Mouse (Mus musculus) erythroblast, embryonic 14.5 days (primary cell): ENCODE measurements around the gene Ephb6. TPM values are rescaled to one million over a fixed set of nuclear protein-coding genes. Genes with fewer than 3 reads are reported as not detected.
"Not testable (repeated sequence)": the region's sequence is repeated elsewhere in the genome, so short reads cannot be mapped to it uniquely, and the experiment has no call there.

Experiments used
- H3K27me3 ChIP-seq: 2 replicates; pipeline ENCODE4 v1.6.1; 2012; ENCODE audit warnings: inconsistent platforms; ENCODE audit not compliant: control insufficient read depth
- H3K36me3 ChIP-seq: 2 replicates; pipeline ENCODE4 v1.6.1; 2012; ENCODE audit warnings: mild to moderate bottlenecking, inconsistent platforms; ENCODE audit not compliant: control insufficient read depth
- H3K4me1 ChIP-seq: 2 replicates; pipeline ENCODE4 v1.6.1; 2012; ENCODE audit warnings: inconsistent platforms; ENCODE audit not compliant: control insufficient read depth
- H3K4me3 ChIP-seq: replicated peaks from 2 replicates; pipeline ENCODE3; 2012; ENCODE audit warnings: moderate library complexity, mild to moderate bottlenecking, inconsistent platforms
- H3K9me3 ChIP-seq: 2 replicates; pipeline ENCODE4 v1.6.1; 2012; ENCODE audit warnings: low read length, inconsistent platforms, mixed read lengths; ENCODE audit not compliant: control insufficient read depth
- GATA1 ChIP-seq: IDR thresholded peaks from 2 replicates; pipeline ENCODE4 v1.6.1; 2012; ENCODE audit warnings: low read length, inconsistent platforms, mixed read lengths
- TAL1 ChIP-seq: IDR thresholded peaks from 3 replicates; pipeline ENCODE4 v1.6.1; 2012; ENCODE audit warnings: low read length, inconsistent platforms, mixed read lengths
- polyA plus RNA-seq: library from polyadenylated mRNA; stranded (reverse); fragments of >175 nt; gene quantifications from 2 replicates; pipeline ENCODE4 v1.2.3, GENCODE M21; 2012

Ephb6 gene
- 0.10 TPM in 1 of 2 replicates, not detected in the other for polyA plus RNA-seq

DNA sequence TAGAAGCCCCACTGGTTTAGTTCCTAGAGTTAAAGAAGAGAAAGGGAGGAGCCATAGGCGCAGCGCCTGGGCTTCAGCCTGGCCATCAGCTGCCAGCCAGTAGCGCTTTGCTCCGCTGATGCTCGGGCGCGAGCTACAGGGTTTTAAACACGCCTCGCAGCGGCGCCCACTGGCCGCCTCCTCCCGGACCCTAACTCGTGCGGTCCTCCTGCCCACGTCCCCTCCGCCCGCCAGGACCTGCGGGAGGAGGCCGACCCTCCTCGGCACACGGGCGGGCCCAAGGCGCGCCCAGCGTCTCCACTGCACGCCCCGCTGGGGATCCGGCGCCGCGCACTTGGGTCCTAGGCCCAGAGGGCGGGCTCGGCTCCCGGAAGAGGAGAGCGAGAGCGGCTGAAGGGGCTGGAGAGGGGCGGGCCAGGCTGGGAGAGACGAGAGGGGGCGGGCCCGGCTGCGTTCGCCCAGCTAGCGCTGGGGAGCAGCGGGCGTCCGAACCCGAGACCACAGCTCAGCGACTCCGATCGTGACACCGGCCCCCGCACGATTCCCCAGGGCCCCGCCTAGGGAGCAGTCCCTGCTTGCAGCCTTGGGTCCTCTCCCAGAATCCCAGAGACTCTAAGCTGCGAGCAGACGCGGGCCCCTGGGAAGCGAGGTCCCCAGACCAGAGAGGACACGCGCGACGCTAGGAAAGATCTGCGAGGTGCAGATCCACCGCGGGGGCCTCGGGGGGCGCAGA, at the start of gene Ephb6:
Gene Ephb6, plus strand, starts transcription at position 422 of the 733 bp plus-strand sequence.
- Histone ChIP-seq H3K4me3 (peak within 1 kb of the TSS; percentile 60), H3K36me3 (no peaks in the 10 kb centered on the region), H3K27me3 (peaks cover 24% of the 10 kb centered on the region), H3K4me1 (peaks cover 13% of the 10 kb centered on the region), H3K9me3 (no peaks in the 10 kb centered on the region)
- no peak for TF ChIP-seq GATA1

GRCm38 (mm10) chr6:41556389-41556788, 48.9 kb upstream of the Ephb6 start:
- H3K4me3 ChIP-seq = no peak overlapping the region
- TF ChIP-seq TAL1 (no peak), GATA1 (no peak)
- no peaks in the 10 kb centered on the region for H3K9me3 ChIP-seq
- H3K36me3 ChIP-seq = no peaks in the 10 kb centered on the region
- H3K27me3 ChIP-seq = no peaks in the 10 kb centered on the region
- peaks cover 8% of the 10 kb centered on the region for H3K4me1 ChIP-seq

- no peak for TF ChIP-seq GATA1
- TF ChIP-seq TAL1 = no peak
- no peak overlapping the region for H3K4me3 ChIP-seq
- H3K27me3 ChIP-seq = no peaks in the 10 kb centered on the region
- peaks cover 8% of the 10 kb centered on the region for H3K4me1 ChIP-seq
- no peaks in the 10 kb centered on the region for H3K36me3 ChIP-seq
- H3K9me3 ChIP-seq = no peaks in the 10 kb centered on the region
These were observed 47.8 kb upstream of the Ephb6 start for GRCm38 (mm10) chr6:41557468-41557867.

DNA sequence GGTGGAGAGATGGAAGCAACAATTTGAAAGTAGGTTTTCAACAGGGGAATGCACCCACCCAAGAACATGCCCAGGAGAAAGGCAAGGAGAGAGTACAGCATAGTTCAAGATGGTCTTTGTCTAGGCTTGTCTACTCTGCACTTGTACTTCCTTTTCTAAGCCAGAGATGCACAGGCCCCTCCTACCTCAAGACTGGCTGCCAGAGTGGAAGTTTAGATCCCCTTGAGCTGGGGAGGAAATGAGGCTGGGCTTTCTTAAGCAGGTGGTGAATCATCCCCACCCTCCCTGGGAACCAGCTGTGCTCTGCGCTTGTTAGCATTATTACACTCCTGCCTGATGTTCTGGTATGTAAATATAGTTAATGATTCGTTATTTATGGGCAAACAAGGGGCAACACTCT, 47.0 kb upstream of the Ephb6 start:
- TF ChIP-seq TAL1 (no peak), GATA1 (no peak)
- H3K36me3 ChIP-seq = no peaks in the 10 kb centered on the region
- H3K27me3 ChIP-seq = no peaks in the 10 kb centered on the region
- H3K4me1 ChIP-seq = peaks cover 8% of the 10 kb centered on the region
- no peaks in the 10 kb centered on the region for H3K9me3 ChIP-seq
- H3K4me3 ChIP-seq = no peak overlapping the region

DNA sequence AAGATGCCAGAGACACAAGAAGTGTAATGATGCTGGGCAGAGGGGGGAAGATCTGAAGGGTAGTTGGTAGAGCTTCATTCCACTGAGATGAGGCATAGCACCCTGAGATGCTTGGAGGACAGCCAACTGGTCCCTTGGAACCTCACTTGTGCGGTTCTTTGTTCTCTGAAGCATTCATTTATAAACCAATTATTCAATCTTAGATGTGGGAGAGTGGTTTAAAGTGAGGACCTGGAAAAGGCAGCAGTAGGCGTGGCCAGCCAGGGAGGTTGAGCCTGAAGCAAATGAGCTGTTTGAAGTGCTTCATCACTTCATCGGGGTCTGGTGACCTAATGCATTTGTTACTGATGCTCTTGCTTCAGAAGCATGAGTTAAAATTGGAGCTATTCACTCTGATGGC, 46.0 kb upstream of the Ephb6 start:
- H3K9me3 ChIP-seq = no peaks in the 10 kb centered on the region
- peaks cover 8% of the 10 kb centered on the region for H3K4me1 ChIP-seq
- H3K36me3 ChIP-seq = no peaks in the 10 kb centered on the region
- no peak overlapping the region for H3K4me3 ChIP-seq
- TF ChIP-seq TAL1 (no peak), GATA1 (no peak)
- no peaks in the 10 kb centered on the region for H3K27me3 ChIP-seq

DNA sequence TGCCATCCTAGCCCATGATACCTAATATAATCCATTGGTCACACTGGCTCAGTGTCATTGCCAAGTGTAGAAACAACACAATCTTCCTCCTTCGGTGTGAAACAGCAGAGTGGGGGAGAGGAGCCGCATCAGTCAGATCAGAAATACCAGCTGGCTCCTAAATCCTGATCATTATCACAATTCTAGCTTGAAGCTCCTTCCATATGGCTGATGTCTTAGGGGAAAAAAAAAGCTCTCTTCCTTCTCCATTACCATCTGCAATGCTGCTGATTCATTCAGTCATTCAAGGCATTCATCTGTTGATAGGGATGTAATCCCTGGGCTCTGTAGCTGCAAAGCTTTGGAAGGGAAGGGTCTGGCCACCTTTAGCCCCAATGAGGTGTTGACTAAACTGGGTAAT, 45.0 kb upstream of the Ephb6 start:
- H3K9me3 ChIP-seq = no peaks in the 10 kb centered on the region
- H3K4me1 ChIP-seq = peaks cover 8% of the 10 kb centered on the region
- no peaks in the 10 kb centered on the region for H3K36me3 ChIP-seq
- no peak overlapping the region for H3K4me3 ChIP-seq
- no peaks in the 10 kb centered on the region for H3K27me3 ChIP-seq
- TF ChIP-seq GATA1 (no peak), TAL1 (no peak)

DNA sequence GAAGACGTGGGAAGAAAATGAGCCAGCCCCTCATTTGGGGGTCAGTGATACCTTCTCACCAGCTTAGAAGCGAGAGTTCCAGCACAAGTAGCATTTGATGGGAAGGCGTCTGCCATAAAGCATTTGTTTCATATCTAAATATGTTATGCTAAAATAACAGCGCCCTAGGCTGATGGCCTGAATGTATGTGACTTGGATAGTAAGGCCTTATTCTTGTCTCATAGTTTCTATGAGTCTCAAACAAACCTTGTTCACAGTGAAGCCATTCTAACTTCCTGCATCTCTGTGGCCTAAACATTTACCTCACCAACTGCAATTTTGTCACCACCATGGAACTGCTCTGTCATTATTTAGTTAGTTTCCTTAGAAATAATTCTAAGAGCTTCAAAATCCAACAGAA, 42.7 kb upstream of the Ephb6 start:
- Histone ChIP-seq H3K4me3 (no peak overlapping the region), H3K9me3 (no peaks in the 10 kb centered on the region), H3K36me3 (no peaks in the 10 kb centered on the region), H3K4me1 (peaks cover 5% of the 10 kb centered on the region), H3K27me3 (no peaks in the 10 kb centered on the region)
- TF ChIP-seq TAL1 (no peak), GATA1 (no peak)

DNA sequence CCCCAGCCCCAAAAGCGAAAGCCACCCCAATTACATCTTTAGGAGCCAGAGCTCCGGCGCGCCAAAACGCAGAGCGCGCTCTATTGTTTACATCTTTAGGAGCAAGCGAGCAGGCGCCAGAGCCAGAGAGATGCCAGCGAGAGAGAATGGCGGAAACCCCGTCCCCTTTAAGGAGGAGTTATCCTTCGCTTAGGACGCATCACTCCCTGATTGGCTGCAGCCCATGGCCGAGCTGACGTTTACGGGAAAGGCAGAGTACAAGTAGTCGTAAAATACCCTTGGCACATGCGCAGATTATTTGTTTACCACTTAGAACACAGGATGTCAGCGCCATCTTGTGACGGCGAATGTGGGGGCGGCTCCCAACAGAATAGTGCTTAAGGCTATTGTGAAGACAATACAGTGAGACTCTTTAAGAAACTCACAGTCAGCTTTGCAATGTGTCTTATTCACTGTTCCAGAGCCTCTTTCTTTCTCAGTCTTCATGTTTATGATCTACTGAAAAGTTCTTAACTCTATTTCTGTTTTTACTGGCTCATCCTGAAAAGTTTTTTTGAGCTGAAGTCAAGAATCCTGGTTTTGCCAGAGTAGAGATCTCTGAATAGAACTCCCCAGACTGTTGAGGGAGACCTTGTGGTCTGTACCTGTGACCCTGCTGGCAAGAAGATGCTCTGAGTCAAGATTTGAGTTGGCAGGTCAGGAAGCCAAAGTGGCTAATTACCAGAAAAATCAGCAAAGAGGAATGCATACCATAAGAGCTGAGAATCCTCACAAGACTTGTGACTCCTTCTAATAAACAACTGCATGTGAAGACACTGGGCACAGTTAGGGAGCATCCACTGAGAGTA, 42.0 kb upstream of the Ephb6 start:
- not testable (repeated sequence) for H3K4me3 ChIP-seq, H3K36me3 ChIP-seq, H3K4me1 ChIP-seq, H3K27me3 ChIP-seq, H3K9me3 ChIP-seq

- Histone ChIP-seq H3K36me3 (no peaks in the 10 kb centered on the region), H3K9me3 (no peaks in the 10 kb centered on the region), H3K4me3 (no peak overlapping the region), H3K27me3 (no peaks in the 10 kb centered on the region), H3K4me1 (no peaks in the 10 kb centered on the region)
- TF ChIP-seq TAL1 (no peak), GATA1 (no peak)
These were observed 40.0 kb upstream of the Ephb6 start for GRCm38 (mm10) chr6:41565261-41565660.

- no peak overlapping the region for H3K4me3 ChIP-seq
- TF ChIP-seq GATA1 (no peak), TAL1 (no peak)
These were observed 38.3 kb upstream of the Ephb6 start for GRCm38 (mm10) chr6:41566965-41567364.

More at GRCm38 (mm10) chr6:41566965-41567364, 38.3 kb upstream of the Ephb6 start:
- no peaks in the 10 kb centered on the region for H3K9me3 ChIP-seq
- H3K36me3 ChIP-seq = no peaks in the 10 kb centered on the region
- H3K27me3 ChIP-seq = no peaks in the 10 kb centered on the region
- H3K4me1 ChIP-seq = no peaks in the 10 kb centered on the region
